Mouse (Mus musculus) liver, embryonic 14.5 days (tissue): ENCODE results near the gene Cyb5r4. TPM values are rescaled to one million over a fixed set of nuclear protein-coding genes. Genes with fewer than 3 reads are reported as not detected.
"Not testable (repeated sequence)": the region's sequence is repeated elsewhere in the genome, so short reads cannot be mapped to it uniquely, and the experiment has no call there.

Experiments used
- ATAC-seq: fragments of 200-750 bp; cut with Nextera tagmentation; 2 replicates; pipeline ENCODE4 v1.8.0; 2017; ENCODE audit warnings: moderate number of reproducible peaks, mild to moderate bottlenecking, moderate library complexity; ENCODE audit not compliant: insufficient read depth
- DNase-seq, 3 experiments: peaks; one replicate each; pipeline ENCODE4 v3.0.0-alpha.2; 2012 to 2013; ENCODE audit warnings: low read depth in 3 of 3, low spot score in 3 of 3
- H3K27ac ChIP-seq: fragments of 300-500 bp; sonication (generic); 2 replicates; pipeline ENCODE4 v1.5.1; 2014; ENCODE audit warnings: moderate library complexity, mild to moderate bottlenecking, control low read depth, inconsistent platforms
- H3K27me3 ChIP-seq: fragments of 300-500 bp; sonication (generic); 2 replicates; pipeline ENCODE4 v1.6.1; 2014; ENCODE audit warnings: mild to moderate bottlenecking, low read length, moderate library complexity; ENCODE audit not compliant: control insufficient read depth, insufficient read depth
- H3K36me3 ChIP-seq: fragments of 300-500 bp; sonication (generic); replicated peaks from 2 replicates; pipeline ENCODE4 v1.6.1; 2014; ENCODE audit warnings: low read depth; ENCODE audit not compliant: control insufficient read depth, insufficient read depth
- H3K4me1 ChIP-seq, 2 experiments: fragments of 200-500 bp in 1 of 2; fragments of 300-500 bp in 1 of 2; sonication (generic) in 1 of 2; replicated peaks; 2 replicates each; pipeline ENCODE4 v1.6.1; 2012 to 2014; ENCODE audit warnings: antibody characterized with exemption in 1 of 2, inconsistent platforms in 1 of 2, low read length in 1 of 2; ENCODE audit not compliant: control insufficient read depth in 2 of 2, insufficient read depth in 2 of 2
- H3K4me2 ChIP-seq: fragments of 300-500 bp; sonication (generic); 2 replicates; pipeline ENCODE4 v1.6.1; 2014; ENCODE audit warnings: low read depth, mild to moderate bottlenecking, control low read depth, moderate library complexity
- H3K4me3 ChIP-seq, 2 experiments: fragments of 200-500 bp in 1 of 2; fragments of 300-500 bp in 1 of 2; sonication (generic) in 1 of 2; 2 replicates each; pipeline ENCODE4 v1.5.1; 2012 to 2014; ENCODE audit warnings: low read depth in 2 of 2, low read length in 2 of 2, mild to moderate bottlenecking in 2 of 2, control low read depth in 1 of 2, inconsistent platforms in 1 of 2, moderate library complexity in 1 of 2; ENCODE audit not compliant: insufficient read depth in 1 of 2
- H3K9ac ChIP-seq: fragments of 300-500 bp; sonication (generic); replicated peaks from 2 replicates; pipeline ENCODE4 v1.6.1; 2014; ENCODE audit warnings: mild to moderate bottlenecking, control low read depth, moderate library complexity
- H3K9me3 ChIP-seq: fragments of 300-500 bp; sonication (generic); 2 replicates; pipeline ENCODE4 v1.6.1; 2016; ENCODE audit warnings: low read length, mixed read lengths; ENCODE audit not compliant: control insufficient read depth
- CTCF ChIP-seq: IDR thresholded peaks from 2 replicates; pipeline ENCODE4 v1.5.1; 2016; ENCODE audit warnings: antibody characterized with exemption, low read depth, control low read depth
- EP300 ChIP-seq: IDR thresholded peaks from 2 replicates; pipeline ENCODE4 v1.6.1; 2016; ENCODE audit warnings: antibody characterized with exemption, low read depth
- WGBS: fragments of 180-500 bp; shearing (Covaris S2); extraction: QIAGEN DNeasy Blood & Tissue Kit; methylation state at CpG from one replicate; pipeline ENCODE4 v1.1.7; 2014; ENCODE audit not compliant: insufficient replicate concordance; 5-methylcytosine and 5-hydroxymethylcytosine counted together
- polyA plus RNA-seq, 2 experiments: library from polyadenylated mRNA; depleted of rRNA in 1 of 2; stranded (reverse) in 1 of 2; unstranded in 1 of 2; fragments of >200 nt; fragmentation: Nextera tagmentation in 1 of 2; extraction: Ambion mirVana in 1 of 2; gene quantifications; 2 replicates each; pipeline versions ENCODE4 v1.2.1 to v1.2.3; 2012 to 2014

Cyb5r4 gene
- polyA plus RNA-seq, 2 experiments = 11.2 to 32.4 TPM

DNA sequence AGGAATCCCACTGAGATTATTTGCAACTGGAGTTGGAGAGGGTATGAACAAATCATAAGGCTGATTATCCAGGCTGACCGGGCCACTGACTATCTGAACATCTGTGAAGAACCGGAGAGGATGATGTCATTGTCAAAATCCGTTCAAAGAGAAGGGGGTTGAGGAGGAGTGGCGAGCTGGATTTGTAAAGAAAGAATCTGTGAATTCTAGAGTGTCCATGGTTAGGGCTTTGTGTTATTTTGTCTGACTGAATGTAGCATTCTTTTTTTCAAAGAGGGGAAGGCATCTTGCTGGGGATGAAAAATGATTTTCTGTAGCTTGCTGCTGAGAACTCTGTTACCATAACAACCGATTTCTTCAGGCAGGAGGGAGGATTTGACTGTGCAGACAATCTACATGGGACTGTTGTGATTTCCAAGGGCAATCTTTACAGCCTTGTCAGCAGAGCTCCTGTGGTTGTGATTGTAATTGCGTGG, 93.7 kb downstream of the Cyb5r4 start:
- no peak overlapping the region for H3K27ac ChIP-seq
- H3K4me2 ChIP-seq = no peak overlapping the region
- H3K36me3 ChIP-seq = no peaks in the 10 kb centered on the region
- 54% methylated on average over 6 of the region's 6 CpGs for WGBS
- no peak overlapping the region for H3K4me3 ChIP-seq
- no peaks in the 10 kb centered on the region for H3K27me3 ChIP-seq
- H3K4me1 ChIP-seq = no peaks in the 10 kb centered on the region
- no peak overlapping the region for H3K9ac ChIP-seq
- TF ChIP-seq CTCF (no peak), EP300 (no peak)
- DNase-seq (no peak), ATAC-seq (no peak)
- no peaks in the 10 kb centered on the region for H3K9me3 ChIP-seq

DNA sequence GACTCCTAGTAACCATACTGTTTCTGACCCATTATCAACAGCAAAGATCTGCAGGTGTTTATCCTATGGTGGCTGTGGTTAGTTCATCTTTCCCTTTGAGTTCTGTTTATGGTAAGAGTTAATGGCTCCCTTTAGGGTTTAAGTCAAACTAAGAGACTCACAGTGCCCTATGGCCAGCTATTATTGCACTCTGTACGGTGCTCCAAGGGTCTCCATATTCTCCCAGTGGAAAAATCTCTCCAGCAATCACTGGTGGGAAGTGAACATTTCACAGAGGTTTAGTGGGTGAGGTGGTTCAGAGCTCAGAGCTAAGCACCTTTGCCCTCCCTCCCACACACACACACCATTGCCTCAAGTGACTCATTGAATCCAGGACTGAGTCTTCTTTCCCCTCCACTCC, 94.2 kb downstream of the Cyb5r4 start:
- Histone ChIP-seq H3K27ac (no peak overlapping the region), H3K27me3 (no peaks in the 10 kb centered on the region), H3K4me3 (no peak overlapping the region), H3K4me2 (no peak overlapping the region), H3K9me3 (no peaks in the 10 kb centered on the region), H3K36me3 (no peaks in the 10 kb centered on the region), H3K9ac (no peak overlapping the region), H3K4me1 (no peaks in the 10 kb centered on the region)
- ATAC-seq = no peak
- 68% methylated on average over 1 of the region's 1 CpGs for WGBS
- TF ChIP-seq EP300 (no peak), CTCF (no peak)
- no peak for DNase-seq

DNA sequence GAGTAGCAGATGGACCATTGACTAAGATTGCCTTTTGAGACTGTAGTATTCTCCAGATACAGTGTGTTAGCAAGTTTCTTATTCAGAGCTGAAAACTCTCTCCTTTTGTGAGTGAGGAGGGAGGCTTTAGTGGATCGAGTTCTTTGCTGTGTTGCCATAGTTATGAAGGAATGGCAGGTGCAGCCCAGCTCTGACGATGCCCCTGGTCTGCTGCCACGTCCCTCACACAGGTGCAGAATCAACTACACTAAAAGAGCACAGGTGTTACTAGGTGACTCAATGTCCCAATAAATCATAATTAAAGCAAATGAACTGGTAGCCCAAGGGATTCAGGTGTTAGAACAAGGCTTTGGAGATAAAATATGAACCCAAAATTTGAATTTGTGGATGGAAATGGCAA, 97.2 kb downstream of the Cyb5r4 start:
- DNase-seq (no peak), ATAC-seq (no peak)
- WGBS = 51% methylated on average over 3 of the region's 3 CpGs
- TF ChIP-seq EP300 (no peak), CTCF (no peak)
- Histone ChIP-seq H3K27ac (no peak overlapping the region), H3K9me3 (no peaks in the 10 kb centered on the region), H3K27me3 (no peaks in the 10 kb centered on the region), H3K4me3 (no peak overlapping the region), H3K4me1 (no peaks in the 10 kb centered on the region), H3K4me2 (no peak overlapping the region), H3K9ac (no peak overlapping the region), H3K36me3 (no peaks in the 10 kb centered on the region)

DNA sequence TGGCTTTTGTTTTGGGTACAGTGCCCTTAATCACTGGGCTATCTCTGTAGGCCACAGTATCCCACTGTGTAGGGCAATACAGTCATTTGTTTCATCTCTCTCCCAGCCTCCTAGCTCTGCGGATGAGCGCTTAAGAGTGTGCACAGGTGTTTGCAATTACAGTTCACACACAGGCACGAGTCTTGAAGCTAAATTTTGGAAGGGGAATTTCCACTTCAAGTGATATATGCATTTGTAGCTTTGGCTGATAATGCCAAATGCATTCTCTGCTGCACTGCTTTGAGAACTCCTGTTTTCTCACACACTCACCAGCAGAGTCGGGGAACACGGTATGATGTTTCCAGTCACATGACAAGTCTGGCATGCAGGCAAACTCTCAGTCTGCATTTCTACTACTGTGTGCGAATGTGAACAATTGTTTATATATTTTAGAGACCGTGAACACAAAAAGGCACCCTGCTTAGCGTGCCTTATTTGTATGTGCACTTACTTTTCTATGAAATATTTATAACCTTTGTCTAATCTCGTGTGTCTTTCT, 100.2 kb downstream of the Cyb5r4 start:
- Histone ChIP-seq H3K9me3 (no peaks in the 10 kb centered on the region), H3K27me3 (no peaks in the 10 kb centered on the region), H3K4me3 (no peak overlapping the region), H3K36me3 (no peaks in the 10 kb centered on the region), H3K9ac (no peak overlapping the region), H3K27ac (no peak overlapping the region), H3K4me2 (no peak overlapping the region), H3K4me1 (no peaks in the 10 kb centered on the region)
- TF ChIP-seq EP300 (no peak), CTCF (no peak)
- DNase-seq (no peak), ATAC-seq (no peak)
- WGBS = 57% methylated on average over 9 of the region's 9 CpGs

DNA sequence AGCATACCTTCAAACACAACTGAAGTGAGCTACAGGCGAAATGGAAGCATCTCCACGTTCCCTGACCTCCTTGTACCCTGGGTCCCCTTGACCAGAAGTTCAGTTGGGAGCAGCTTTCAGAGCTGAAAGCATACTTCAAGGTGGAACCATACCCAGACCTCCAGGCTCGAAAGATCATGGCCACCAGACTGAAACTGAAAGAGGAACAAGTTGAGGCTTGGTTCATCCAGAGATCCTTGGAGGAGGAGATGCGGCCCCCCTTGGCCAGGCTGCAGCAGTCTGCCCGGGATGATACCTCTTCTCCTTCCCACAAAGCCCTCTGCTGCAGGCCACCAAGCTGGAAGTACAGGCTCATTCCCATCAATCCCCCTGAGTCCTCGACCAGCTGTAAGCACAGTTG, 105.2 kb downstream of the Cyb5r4 start:
- H3K27ac ChIP-seq, H3K4me2 ChIP-seq, H3K9ac ChIP-seq, ATAC-seq, H3K9me3 ChIP-seq, H3K36me3 ChIP-seq, DNase-seq, H3K4me1 ChIP-seq, H3K4me3 ChIP-seq, H3K27me3 ChIP-seq: not testable (repeated sequence)
- WGBS = 45% methylated on average over 5 of the region's 6 CpGs

Other genes with a start within 250 kb of the Cyb5r4 start
- gene Snap91, start 141.4 kb upstream of the Cyb5r4 start, polyA plus RNA-seq (2012; rRNA removed) = 0.02 and 0.05 TPM in 2 replicates
- not detected in 2 replicates for gene Snap91, start 141.4 kb upstream of the Cyb5r4 start, polyA plus RNA-seq (2014; fragmentation: Nextera tagmentation; extraction: Ambion mirVana)
- not detected in 2 replicates for gene Ripply2, start 6.5 kb upstream of the Cyb5r4 start, polyA plus RNA-seq (2012; rRNA removed)
- not detected in 2 replicates for gene Ripply2, start 6.5 kb upstream of the Cyb5r4 start, polyA plus RNA-seq (2014; fragmentation: Nextera tagmentation; extraction: Ambion mirVana)
- not detected in 2 replicates for gene Mrap2, start 122.3 kb downstream of the Cyb5r4 start, polyA plus RNA-seq (2012; rRNA removed)
- not detected in 2 replicates for gene Mrap2, start 122.3 kb downstream of the Cyb5r4 start, polyA plus RNA-seq (2014; fragmentation: Nextera tagmentation; extraction: Ambion mirVana)
- 0.92 and 1.5 TPM in 2 replicates for gene Cep162, start 233.5 kb downstream of the Cyb5r4 start, polyA plus RNA-seq (2012; rRNA removed)
- 1.7 and 2.0 TPM in 2 replicates for gene Cep162, start 233.5 kb downstream of the Cyb5r4 start, polyA plus RNA-seq (2014; fragmentation: Nextera tagmentation; extraction: Ambion mirVana)